Mouse (Mus musculus): ENCODE measurements around the gene Sertad1.

Sertad1 gene

DNA sequence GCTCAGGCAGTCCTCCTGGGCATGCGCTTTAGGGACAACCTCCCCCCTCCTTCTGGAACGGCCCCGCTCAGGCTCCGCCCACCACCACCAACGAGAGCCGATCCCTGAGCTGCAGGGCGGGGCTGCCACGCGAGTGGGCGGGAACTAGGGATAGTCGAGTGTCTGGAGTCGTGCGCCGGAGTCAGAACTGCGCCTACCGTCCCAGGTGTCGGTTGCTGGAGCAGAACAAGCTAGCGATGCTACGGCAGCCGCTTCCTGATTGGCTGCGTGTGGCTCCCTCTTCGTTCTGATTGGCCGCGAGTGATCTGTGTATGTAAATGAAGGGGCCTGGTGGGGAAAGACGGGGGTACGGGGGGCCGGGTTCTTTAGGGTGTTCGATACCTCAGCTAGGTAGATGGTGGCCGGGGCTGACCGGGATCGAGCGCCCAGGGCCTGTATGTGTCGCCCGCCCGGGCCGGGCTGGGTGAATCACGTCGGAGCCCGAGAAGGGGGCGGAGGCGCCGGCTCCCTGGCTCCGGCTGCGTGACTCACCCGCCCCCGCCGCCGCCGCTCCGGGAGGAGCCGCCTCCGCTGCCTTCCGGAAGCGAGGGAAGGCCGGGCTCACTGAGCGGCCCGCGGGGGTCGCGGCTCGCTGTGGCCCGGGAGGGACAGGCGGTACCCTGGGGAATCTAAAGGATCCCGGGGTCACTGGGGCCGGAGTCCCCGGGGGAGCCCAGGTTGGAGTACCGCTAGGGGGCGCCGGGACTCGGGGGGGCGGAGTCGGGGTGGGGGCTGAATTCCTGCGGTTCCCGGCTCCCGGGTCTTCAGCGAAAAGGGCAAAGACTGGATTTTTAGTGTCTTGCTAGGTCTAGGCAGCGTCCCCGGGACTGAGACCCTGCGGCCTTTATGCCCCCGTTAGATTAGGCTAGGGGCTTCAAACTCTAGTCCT lies at the start of gene Sertad1:
Gene Sertad1, plus strand, starts transcription at position 141 of the 928 bp plus-strand sequence.
- DNase-seq (ENCODE audit: low spot score) = peak; percentile 100

DNA sequence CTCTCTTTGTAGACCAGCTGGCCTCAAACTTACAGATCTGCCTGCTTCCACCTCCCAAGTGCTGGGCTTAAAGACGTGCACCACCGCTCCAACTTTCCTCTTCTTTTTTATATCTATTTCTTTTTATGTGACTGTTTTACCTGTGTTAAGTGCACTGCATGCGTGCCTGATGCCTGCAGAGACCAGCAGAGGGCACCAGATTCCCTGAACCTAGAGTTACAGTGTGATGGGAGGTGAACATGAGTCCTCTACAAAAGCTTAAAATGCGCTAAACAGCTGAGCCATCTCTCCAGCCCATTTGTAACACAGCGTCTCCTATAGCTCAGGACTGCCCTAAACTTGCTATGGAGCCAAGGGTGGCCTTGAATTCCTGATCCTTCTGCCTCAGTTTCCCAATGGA lies 49.2 kb upstream of the Sertad1 start:
- DNase-seq (ENCODE audit: low spot score) = peak; percentile 58

DNA sequence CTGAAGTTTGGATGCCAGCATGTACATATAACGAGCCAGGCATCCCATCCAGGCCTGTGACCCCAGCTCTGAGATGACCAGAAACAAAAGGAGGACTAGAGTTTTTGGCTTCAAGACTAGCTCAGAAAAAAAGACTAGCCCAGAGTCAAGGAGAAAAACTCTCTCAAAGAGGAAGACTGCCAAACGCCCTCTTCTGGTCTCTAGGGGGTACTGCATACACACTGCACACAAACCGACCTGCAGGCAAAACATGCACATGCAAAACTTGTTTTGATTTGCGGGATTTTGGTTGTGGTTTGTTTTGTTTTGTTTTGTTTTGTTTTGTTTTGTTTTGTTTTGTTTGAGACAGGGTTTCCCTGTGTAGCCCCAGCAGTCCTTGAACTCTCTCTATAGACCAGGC lies 46.7 kb upstream of the Sertad1 start:
- no peak for DNase-seq (ENCODE audit: low spot score)

DNA sequence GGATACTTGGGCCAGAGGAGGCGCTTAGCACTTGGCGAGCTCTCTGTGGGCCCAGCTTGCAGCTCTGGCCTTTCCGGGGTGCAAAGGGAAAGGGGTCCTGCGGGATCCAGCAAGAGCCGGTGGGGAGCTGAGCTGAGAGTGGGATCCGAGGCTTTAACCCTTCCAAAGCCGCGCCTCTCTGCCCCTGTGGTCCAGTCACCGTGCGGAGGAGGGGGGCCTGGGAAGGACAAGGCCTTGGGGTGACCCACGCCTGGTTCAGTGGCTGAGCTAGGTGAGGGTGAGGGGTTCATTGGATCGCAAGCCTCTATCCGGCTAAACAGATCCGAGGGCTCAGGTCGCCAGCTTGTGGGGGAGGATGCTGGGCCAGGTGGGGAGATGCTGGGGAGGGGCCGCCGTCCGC lies 40.7 kb upstream of the Sertad1 start:
- DNase-seq (ENCODE audit: low spot score) = no peak

DNA sequence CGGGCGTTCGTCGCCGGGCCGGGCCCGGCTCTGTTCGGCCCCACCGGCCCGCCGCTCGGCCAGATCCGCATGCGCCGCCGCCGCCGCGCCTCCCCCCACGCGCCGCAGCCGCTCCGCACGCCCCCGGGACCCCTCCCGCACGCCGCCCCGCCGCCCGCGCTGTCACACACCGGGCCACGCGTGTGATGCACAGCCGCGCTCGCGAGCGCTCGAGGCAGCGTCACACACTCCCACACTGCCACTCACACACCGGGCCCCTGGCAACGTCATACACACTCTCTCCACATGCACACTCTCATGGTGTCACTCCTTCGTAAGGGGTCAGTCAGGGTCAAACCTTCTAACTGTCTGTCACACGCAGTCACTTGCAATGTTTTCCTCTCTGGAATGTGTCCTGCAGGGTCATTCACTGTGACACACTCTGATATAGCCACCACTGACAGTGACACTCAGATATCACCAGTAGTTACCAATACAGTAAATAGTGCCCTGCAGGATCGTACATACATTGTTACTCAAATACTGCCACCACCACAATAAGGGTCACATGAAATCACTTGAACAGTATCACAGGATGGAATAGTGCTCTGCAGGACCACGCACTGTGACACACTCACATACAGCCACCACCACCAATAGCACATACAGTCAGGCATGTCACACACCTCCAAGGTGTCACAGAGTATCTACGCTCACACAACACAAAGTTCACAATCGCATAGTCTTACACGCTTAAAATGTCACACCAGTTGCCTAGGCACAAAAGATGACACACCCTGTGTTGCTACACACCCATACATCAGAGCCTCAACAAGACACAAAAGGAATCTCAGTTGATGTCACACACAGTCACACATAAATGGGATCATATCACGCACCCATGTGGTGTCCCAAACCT lies 39.9 kb upstream of the Sertad1 start:
- DNase-seq (ENCODE audit: low spot score) = peak; percentile 55

DNA sequence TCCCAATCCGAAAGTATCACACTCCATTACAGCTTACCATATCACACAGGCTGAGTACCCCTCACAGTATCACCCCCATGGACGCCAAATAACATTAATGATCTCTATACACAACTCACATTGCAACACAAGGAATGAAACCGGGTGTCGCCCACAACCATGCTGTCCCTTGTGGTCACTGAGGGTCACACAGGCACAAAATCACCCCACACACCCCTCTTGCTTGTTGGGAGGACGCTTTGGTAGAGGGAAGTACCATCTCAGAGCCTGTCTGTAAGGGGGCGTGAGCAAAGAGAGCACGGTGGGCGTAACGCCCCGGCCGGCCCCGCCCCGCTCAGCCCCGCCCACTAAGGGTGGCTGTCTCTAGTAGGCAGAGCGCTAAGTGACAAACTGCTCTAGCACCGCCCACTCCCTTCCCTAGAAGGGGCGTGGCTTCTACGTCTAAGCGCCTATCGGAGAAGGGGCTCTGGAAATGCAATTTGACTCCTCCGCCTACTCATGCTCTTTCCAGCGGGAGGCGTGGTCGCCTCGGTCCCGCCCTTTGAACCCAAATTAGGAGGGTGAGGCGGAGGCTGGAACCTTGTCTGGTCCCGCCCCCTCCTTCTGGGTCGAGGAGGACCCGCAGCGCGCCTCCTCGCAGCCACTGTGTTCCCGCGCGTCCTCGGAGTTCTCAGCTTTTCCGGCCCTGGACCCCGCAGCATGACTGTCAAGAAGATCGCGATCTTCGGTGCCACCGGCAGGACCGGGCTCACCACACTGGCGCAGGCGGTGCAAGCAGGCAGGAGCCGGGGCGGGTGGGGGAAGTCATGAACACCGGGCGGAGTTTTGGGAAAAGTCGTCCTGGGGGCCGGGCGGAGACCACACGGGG lies 39.1 kb upstream of the Sertad1 start, which contains the start of the genes Sptbn4 and Blvrb:
Gene Sptbn4, minus strand, starts transcription at position 268 of the 868 bp plus-strand sequence.
Gene Blvrb, plus strand, starts transcription at position 560 of the 868 bp plus-strand sequence.
- peak; percentile 100 for DNase-seq (ENCODE audit: low spot score)

DNA sequence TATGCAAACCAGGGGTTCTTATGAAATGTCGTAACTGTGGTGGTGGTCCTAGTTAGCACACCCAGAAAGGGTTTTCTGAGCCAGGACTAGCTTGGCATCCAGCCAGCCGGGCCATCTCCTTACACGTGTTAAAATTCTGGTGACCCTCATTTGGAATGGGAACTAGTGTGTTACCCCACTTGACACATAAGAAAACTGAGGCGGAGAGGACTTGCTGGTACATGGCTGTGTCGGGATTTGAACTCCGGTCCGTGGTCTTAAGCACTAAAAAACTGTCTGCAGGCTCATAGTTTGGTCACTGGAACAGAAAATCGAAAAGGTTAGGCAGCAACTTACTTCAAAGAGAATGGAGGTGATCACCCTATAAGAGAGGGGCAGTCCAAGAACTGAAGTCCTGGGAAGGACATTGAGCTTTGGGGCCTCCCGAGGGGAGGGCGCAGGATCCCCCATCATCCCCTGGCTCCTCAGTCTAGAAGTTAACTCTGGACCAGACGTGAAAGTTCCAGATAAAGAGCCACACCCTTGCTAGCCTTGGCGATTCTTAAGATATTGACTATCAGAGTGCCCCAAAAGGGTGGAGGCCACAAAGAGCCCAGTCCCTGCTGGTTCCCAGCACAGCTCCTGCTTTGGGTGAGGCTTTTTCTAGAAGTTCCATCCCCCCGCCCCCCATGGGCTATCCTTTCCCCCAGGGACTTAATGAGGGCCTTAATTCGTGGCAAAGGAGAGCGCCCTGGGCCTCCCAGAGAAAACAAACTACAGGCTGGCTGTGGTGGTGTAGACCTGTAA lies 38.1 kb upstream of the Sertad1 start:
- DNase-seq (ENCODE audit: low spot score) = peak; percentile 16

DNA sequence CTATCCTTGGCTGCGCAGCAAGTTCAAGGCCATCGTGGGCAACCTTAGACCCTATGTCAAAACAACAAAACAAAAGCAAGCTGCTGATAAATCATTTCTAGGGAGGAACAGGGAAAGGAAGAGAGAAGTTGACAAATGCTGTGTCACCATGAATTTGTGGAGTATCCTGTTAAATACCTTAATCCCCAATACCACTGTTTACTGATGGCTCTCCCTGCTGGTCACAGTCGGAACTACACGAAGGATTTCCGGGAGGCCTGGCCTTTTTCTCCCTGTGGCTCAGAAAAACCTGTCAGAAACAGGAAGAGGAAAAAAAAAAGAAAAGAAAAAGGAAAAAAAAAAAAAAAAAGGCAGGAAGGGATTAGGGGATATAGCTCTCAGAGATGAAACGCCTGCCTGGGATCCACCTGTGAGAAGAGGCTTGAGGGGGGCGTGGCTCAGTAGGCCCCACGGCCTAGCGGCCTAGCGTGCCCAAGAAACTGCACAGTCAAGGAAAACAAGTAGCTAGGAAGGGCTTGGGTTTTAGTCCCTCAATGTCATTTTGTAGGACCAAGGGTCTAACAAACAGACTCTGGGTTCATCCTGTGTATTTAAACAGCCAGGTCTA lies 37.4 kb upstream of the Sertad1 start:
- peak; percentile 79 for DNase-seq (ENCODE audit: low spot score)

DNA sequence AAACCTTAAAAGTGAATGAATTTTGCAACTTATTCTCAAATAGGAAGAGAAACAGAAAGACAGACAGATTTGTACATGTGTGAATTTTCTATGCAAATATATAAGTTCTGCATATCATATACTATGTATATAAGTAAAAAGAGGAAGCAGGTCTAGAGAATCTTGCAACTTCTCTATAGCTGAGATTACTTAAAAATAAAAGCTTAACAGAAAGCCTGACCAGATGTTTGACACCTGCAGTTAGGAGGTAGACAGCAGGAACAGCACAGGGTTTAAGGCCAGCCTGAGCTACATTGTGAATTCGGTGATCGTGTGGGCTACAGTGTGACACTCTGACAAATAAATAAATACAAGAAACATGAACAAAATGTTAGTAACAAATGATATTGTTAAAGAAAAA lies 35.4 kb upstream of the Sertad1 start:
- no peak for DNase-seq (ENCODE audit: low spot score)

DNA sequence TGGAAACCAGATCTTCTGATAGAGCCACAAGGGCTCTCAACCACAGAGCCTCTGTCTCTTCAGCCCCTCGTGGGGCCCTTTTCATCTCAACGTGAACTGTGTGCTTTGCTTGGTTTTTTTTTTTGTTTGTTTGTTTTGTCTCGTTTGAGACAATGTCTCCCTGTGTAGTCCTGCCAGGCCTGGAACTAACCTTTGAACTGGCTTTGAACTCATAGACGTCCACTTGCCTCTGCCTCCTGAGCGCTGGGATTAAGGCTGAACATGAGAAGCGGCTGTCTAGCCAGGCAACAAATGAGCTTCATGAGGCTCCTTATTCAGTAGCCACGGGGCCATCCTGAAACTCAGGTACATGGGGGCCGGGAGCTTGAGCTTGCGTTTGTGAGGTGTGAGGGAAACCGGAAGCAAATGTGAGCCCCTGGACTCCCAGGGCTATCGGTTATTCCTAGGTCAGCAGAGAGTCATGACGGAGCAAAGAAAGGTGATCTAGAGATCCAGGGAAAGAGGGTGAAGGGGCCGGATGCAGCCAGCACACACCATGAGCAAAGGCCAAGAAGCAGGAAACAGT lies 34.4 kb upstream of the Sertad1 start:
- no peak for DNase-seq (ENCODE audit: low spot score)

DNA sequence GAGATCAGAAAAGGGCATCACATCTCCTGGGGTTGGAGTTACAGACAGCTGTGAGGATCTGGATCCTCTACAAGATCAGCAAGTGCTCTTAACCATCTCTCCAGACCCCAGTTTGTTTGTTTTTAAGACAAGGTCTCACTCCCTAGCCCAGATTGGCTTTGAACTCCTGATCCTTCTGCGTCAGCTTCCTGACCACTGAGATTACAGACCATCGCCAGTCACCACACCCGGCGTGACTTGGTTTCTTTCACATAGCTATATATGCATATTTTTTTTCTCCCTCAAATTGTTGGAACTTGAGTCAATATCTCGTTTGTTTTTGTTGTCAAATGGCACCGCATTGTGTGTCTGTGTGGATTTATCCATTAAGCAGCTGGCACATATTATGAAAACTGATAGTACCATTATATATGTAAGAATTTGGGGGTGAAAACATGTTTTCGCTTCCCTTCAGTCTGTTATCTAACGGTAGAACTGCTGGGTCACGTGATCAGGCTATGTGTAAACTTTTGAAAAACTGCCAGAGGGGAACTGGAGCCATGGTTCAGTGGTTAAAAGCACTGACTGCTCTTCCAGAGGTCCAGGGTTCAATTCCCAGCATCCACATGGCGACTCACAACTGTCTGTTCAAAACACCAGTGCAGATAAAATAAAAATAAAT lies 32.1 kb upstream of the Sertad1 start:
- no peak for DNase-seq (ENCODE audit: low spot score)

DNA sequence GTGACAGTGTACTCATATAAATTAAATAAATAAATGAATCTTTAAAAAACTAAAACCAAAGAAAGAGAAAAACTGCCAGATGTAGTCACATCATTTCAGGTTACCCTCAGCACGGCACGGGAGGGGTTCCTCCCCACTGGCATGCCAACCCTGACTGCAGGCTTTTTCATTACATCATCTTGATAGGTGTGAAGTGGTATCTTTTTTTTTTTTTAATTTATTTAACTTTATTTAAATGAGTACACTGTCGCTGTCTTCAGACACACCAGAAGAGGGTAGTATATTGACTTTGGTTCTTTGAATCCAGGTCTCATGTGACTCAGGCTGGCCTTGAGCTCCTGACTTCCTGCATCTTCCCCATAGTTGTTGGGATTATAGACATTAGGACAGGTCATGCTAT lies 31.4 kb upstream of the Sertad1 start:
- no peak for DNase-seq (ENCODE audit: low spot score)

DNA sequence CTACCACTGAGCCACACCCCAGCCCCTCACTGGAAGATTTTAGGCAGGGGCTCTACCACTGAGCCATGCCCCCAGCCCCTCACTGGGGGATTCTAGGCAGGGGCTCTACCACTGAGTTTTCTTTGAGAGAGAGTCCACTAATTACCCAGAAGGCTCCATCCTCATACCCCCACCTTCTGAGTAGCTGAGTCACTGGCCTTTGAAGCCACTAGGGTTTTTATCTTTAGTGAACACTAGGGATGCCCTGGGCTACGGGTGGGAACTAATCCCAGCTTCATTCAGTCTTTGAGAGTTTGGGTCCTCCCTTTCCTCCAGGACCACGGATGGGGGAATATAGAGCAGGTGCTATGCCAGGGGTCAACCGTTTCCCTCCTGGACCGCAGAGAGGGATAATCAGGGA lies 28.1 kb upstream of the Sertad1 start:
- DNase-seq (ENCODE audit: low spot score) = no peak

DNA sequence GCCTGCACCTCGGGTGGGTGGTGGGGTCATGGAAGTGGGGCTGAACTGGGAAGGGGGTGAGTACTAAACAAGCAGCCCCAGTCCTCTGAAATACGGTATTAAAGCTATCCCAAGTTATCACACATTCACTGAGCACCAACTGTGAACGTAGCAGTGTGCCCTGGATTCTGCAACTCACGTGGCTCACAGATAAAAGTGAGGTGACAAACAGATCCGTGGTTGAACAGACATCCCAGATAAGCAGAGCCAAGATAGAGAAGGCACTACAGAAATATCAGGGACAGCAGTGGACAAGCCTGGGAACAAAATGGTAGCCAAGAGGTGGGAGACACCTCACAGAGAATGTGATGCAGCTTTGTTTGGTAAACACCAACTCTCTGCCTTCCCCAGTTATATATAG lies 27.1 kb upstream of the Sertad1 start:
- no peak for DNase-seq (ENCODE audit: low spot score)

DNA sequence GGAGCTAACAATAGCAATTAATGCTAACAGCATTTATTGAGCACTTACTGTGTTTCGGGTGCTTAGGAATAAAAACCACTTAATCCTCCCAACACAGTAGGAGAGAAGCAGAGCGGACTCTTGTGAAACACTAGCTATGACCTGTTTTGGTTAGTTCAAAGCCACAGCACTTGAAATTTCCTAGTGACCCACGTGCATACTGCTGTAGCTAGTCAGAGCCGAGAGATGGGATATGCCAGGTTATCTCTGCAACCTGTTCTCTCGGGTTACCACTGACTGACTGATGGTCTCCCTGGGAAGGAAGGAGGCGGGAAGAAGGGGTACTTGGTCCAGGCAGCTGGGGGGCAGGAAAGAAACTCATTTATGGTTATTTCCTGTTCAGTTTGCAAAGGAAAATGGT lies 26.2 kb upstream of the Sertad1 start:
- no peak for DNase-seq (ENCODE audit: low spot score)

DNA sequence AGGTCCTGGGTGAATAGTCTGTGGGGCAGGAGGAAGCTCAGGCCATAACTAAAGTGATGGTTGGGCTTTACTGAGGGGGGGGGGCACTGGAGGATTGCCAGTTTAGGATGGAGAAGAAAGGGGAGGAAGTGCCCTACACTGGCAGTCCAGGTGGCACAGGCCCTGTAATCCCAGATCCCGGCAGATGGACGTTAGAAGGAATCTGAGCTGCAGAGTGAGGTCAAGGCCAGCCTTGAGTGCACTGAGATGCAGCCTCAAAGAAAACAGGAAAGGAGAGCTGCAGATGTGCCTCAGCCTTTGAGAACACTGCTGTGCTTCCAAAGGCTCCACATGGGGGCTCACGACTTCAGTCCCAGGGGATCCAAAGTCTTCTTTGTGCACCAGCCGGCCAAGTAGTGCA lies 19.1 kb upstream of the Sertad1 start:
- peak; percentile 14 for DNase-seq (ENCODE audit: low spot score)

DNA sequence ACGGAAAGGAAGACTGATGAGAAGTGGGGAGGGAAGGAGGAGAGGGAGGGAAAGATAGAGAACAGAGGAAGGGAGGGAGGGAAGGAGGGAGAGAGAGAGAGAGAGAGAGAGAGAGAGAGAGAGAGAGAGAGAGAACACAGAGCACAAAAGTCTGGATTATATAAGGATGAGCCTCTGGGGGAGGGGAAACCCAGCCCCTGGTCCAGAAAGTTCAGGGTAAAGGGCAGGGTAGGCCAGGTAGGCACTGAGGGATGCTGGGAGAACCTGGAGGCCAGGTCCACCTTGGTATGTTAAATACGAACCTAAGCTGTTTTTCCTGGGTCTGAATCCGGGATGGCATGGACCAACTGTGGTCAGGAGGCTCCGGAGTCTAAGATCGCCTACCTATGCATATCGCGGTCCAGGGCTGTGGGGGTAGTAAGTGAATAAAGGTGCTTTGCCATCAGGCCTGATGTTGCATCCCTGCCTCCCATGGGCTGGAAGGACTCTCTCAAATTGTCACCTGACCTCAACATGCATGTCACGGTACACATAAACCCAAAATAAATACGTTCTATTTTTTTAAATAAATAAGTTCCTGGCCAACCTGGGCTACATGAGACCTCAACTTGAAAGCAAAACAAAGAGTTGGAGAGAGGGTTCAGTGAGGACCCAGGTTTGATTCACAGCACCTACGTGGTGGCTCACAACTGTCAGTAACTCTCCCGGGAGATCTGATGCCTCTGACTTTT lies 15.2 kb upstream of the Sertad1 start:
- DNase-seq (ENCODE audit: low spot score) = no peak

DNA sequence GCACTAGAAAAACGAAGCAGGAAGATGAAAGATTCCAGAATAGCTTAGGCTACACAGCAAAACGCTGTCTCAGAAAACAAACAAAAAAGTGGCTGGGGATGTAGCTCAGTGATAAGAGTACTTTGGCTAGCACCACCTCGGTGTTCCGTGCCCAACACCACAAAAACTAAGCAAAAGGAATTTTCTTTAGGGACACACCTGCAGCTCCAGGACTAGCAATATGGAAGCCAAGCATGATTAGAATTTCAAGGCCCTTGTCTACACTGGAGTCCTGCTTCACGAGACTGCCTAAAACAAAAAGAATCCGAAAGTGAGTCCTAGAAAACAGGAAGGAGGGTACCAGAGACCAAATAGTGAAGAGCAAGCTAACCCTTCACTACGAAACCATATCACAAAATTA lies 14.1 kb upstream of the Sertad1 start:
- no peak for DNase-seq (ENCODE audit: low spot score)

Data from embryo, embryonic 10.5 days (tissue).